Mouse (Mus musculus): ENCODE measurements around the gene Grk6. TPM values are rescaled to one million over a fixed set of nuclear protein-coding genes. Genes with fewer than 3 reads are reported as not detected.
A peak's percentile ranks its signal among the peaks of the same experiment; 100 is the strongest.

Grk6 gene
- polyA plus RNA-seq (2016; fragmentation: Nextera tagmentation; extraction: Ambion mirVana): 51.8 and 52.4 TPM in 2 replicates

DNA sequence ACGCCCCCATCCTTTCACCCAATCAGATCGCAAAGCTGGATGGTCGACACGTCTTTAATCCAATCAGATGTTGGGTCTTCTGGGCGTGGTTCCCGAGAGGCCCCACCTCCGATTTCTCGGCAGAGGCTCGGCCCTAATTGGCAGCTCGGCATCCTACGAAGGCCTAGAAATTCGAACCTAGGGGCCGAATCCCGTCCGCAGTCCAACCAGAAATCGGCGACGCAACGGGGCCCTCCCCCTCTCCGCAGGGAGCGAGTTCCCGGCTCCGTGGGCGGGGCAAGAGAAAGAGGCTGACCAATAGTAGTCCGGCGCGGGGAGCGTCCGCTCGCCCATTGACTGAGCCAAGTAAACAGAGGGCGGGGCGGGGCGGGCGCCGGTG, at the start of gene Grk6:
Gene Grk6 (plus strand): TSS at position 136 of the 379 bp plus-strand sequence.
- Histone ChIP-seq H3K4me3 (peak within 1 kb of the TSS; percentile 84), H3K4me1 (peaks cover 29% of the 10 kb centered on the region), H3K27me3 (replicated peaks) (no peaks in the 10 kb centered on the region), H3K4me2 (replicated peaks) (peak within 1 kb of the TSS; percentile 81), H3K9ac (peak within 1 kb of the TSS; percentile 96), H3K27ac (peak within 1 kb of the TSS; percentile 84), H3K9me3 (no peaks in the 10 kb centered on the region), H3K36me3 (peaks cover 8% of the 10 kb centered on the region)
- peak; percentile 95 for ATAC-seq (ENCODE audit: low FRiP score, low read depth)
- WGBS: under 1% methylated on average over 35 of the region's 35 CpGs

- 83% methylated on average over 1 of the region's 1 CpGs for WGBS
- no peak for ATAC-seq (ENCODE audit: low FRiP score, low read depth)
Observed at GRCm38 (mm10) chr13:55398088-55398487, 46.8 kb upstream of the Grk6 start, which contains the start of gene Slc34a1. Gene Slc34a1, plus strand, starts transcription at chr13:55398187.

DNA sequence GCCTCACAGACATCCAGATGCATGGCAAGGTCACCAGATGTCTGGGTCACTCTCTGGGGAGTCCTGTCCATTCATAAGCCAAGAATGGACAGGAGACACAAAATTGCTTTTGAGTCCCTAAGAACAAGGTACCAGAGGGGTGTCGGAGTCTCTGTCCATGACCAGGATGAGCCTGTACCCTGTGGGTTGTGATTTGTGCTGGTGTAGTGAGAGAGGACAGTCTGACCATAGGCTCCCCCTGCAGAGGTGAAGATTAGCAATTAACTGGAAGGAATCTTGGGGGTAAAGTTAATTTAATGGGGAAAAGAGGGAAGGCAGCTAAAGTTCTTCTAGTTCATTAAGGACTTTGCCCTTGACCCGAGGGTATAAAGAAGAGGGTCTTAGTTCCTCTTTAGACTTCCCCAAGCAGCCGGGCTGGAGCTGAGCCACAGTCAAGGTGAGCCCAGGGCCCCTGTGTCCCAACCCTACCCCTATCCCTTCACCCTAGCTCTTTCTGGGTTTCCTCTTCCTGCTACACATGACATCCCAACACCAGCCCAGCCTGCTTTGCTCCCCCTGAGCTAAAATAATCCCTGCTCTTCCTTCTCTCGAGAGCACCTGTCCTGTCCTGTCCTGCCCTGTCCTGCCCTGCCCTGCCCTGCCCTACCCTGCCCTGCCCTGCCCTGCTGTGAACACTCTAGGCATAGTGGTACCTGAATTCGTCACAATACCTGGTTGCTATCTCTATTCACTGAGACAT, 45.4 kb upstream of the Grk6 start:
- H3K4me2 ChIP-seq (replicated peaks): no peak overlapping the region
- no peaks in the 10 kb centered on the region for H3K4me1 ChIP-seq
- no peaks in the 10 kb centered on the region for H3K36me3 ChIP-seq
- H3K27ac ChIP-seq: no peak overlapping the region
- H3K4me3 ChIP-seq: no peak overlapping the region
- ATAC-seq (ENCODE audit: low FRiP score, low read depth): no peak
- 68% methylated on average over 5 of the region's 5 CpGs for WGBS
- 0 out of 2 replicates have a peak, but pooled peaks cover 8% of the 10 kb centered on the region for H3K27me3 ChIP-seq (replicated peaks)
- no peak overlapping the region for H3K9ac ChIP-seq
- H3K9me3 ChIP-seq: no peaks in the 10 kb centered on the region

More at GRCm38 (mm10) chr13:55398088-55398487, 46.8 kb upstream of the Grk6 start, which contains the start of gene Slc34a1:
- Histone ChIP-seq H3K4me1 (no peaks in the 10 kb centered on the region), H3K27ac (no peak within 1 kb of the TSS), H3K4me3 (no peak within 1 kb of the TSS), H3K4me2 (replicated peaks) (no peak within 1 kb of the TSS), H3K27me3 (replicated peaks) (0 out of 2 replicates have a peak, but pooled peaks cover 8% of the 10 kb centered on the region), H3K9me3 (no peaks in the 10 kb centered on the region), H3K36me3 (no peaks in the 10 kb centered on the region), H3K9ac (no peak within 1 kb of the TSS)

DNA sequence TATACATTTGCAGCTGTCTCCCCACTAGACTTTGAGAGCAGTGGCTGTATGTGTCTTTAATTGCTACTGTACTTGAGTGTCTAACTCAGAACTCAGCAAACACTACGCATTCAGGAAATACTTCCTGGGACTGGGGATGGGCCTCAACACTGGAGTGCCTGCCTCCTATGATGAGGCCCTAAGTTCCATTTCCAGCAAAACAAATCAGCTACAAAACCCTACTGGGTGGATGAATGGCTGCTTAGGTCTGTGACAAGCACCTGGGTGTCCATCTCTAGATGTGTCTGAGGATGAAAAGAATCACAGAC, 44.9 kb upstream of the Grk6 start:
- Histone ChIP-seq H3K9me3 (no peaks in the 10 kb centered on the region), H3K4me2 (replicated peaks) (no peak overlapping the region), H3K27ac (no peak overlapping the region), H3K9ac (no peak overlapping the region), H3K4me3 (no peak overlapping the region), H3K36me3 (no peaks in the 10 kb centered on the region), H3K4me1 (0 out of 2 replicates have a peak, but pooled peaks cover under 1% of the 10 kb centered on the region), H3K27me3 (replicated peaks) (0 out of 2 replicates have a peak, but pooled peaks cover 8% of the 10 kb centered on the region)
- 84% methylated on average over 1 of the region's 1 CpGs for WGBS
- ATAC-seq (ENCODE audit: low FRiP score, low read depth): no peak

GRCm38 (mm10) chr13:55403266-55403665, 41.6 kb upstream of the Grk6 start:
- H3K4me1 ChIP-seq: peaks cover 10% of the 10 kb centered on the region; the same call in 1 of the 2 replicates
- no peak overlapping the region for H3K27ac ChIP-seq
- H3K9me3 ChIP-seq: no peaks in the 10 kb centered on the region
- no peak overlapping the region for H3K4me2 ChIP-seq (replicated peaks)
- H3K36me3 ChIP-seq: no peaks in the 10 kb centered on the region
- 0 out of 2 replicates have a peak, but pooled peaks cover 8% of the 10 kb centered on the region for H3K27me3 ChIP-seq (replicated peaks)
- peak; percentile 49; the same call in 1 of the 2 replicates for ATAC-seq (ENCODE audit: low FRiP score, low read depth)
- no peak overlapping the region for H3K4me3 ChIP-seq
- no peak overlapping the region for H3K9ac ChIP-seq
- 69% methylated on average over 7 of the region's 7 CpGs for WGBS

DNA sequence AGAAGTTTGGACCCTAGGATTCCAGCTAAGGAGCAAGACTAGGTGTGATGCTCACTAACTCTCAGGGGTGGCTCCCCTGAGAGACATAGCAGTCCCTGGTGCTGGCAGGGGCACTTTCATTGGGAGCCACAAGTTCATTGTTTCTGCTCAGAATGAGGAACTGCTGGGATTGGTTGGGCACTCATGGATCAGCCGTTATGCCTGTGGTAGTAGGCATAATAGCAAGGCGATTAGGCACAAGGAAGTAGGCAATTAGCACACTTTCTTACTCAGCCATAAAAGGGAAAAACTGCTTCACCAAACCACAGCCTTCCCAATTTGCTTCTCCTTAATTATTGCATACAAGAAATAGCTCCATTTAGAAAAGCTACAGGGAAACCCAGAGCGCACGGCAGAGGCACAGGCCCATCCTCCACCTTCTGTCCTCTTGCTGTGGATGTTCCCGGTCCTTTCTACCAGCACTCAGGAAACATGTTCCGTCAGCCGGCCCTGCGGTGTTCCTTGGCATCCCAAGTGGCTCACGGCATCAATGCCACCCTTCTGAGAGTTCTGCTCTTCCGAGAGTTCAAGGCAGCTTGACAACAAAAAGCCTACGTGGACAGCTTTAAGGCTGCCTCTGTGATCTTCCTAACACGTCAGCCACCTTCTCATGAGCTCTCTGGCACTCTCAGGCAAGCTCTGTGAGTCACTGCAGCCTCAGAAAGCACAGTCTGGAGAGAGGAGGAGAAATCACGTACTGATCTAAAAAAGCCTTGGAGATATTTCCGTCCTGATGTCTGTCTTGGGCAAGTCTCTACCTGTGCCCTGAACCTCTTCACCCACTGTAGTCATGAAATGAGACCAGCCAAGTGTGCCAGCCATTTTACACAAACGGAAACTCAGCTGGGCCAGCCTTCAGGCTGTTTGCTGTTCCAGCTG, 40.7 kb upstream of the Grk6 start:
- WGBS: 64% methylated on average over 15 of the region's 15 CpGs
- Histone ChIP-seq H3K4me1 (peaks cover 10% of the 10 kb centered on the region; the same call in 1 of the 2 replicates), H3K9ac (no peak overlapping the region), H3K9me3 (no peaks in the 10 kb centered on the region), H3K4me2 (replicated peaks) (no peak overlapping the region), H3K36me3 (no peaks in the 10 kb centered on the region), H3K27ac (0 out of 2 replicates have a peak overlapping the region, but pooled peaks have one; percentile 18), H3K4me3 (no peak overlapping the region), H3K27me3 (replicated peaks) (0 out of 2 replicates have a peak, but pooled peaks cover 11% of the 10 kb centered on the region)
- ATAC-seq (ENCODE audit: low FRiP score, low read depth): no peak

DNA sequence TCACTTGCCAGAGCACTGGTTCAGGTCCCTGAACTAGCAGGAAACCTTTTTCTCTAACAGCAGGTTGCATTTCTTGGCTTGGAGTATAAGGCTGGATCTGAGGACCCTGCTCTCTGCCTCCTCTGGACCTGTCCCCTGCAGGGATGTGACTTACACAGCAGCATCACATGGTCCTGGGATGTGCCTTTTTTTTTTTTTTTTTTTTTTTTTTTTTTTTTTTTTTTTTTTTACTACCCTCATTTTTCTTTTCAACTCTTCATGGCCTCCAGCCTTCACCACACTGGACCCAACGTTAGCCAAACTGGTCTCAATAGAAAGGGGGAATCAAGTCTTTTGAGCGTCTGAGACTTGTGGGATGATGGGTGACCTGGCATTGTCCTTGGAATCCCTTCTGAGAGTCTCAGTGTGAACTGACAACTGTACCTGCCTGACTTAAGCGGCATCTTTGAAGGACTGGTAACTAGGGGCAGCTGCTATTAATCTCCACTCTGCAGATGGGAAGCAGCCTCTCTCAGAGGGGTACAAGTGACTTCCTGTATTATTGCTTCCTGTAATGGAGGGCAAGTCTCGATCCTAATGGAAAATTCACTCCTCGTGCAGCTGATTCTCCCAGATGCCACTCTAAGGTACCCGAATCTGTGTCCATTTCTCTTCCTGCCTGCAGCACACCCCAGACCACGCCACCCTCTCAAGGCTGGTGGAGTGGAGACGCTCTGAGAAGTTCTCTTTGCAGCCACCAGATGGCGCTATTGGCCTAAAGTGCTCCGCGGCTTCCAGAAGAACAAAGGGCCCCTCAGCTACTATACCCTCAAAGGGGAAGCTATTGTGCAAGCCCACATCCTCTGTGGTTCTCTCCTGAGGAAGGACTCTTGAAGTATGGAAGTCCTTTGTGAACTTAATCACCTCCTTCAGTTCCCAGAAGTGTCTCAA, 39.8 kb upstream of the Grk6 start:
- Histone ChIP-seq H3K4me3 (no peak overlapping the region), H3K4me2 (replicated peaks) (peak overlapping the region; percentile 33; the same call in 1 of the 2 replicates), H3K9me3 (no peaks in the 10 kb centered on the region), H3K36me3 (no peaks in the 10 kb centered on the region), H3K27ac (no peak overlapping the region), H3K4me1 (peaks cover 10% of the 10 kb centered on the region; the same call in 1 of the 2 replicates), H3K27me3 (replicated peaks) (0 out of 2 replicates have a peak, but pooled peaks cover 8% of the 10 kb centered on the region), H3K9ac (no peak overlapping the region; the same call in 1 of the 2 replicates)
- ATAC-seq (ENCODE audit: low FRiP score, low read depth): peak; percentile 90
- WGBS: 14% methylated on average over 11 of the region's 11 CpGs

DNA sequence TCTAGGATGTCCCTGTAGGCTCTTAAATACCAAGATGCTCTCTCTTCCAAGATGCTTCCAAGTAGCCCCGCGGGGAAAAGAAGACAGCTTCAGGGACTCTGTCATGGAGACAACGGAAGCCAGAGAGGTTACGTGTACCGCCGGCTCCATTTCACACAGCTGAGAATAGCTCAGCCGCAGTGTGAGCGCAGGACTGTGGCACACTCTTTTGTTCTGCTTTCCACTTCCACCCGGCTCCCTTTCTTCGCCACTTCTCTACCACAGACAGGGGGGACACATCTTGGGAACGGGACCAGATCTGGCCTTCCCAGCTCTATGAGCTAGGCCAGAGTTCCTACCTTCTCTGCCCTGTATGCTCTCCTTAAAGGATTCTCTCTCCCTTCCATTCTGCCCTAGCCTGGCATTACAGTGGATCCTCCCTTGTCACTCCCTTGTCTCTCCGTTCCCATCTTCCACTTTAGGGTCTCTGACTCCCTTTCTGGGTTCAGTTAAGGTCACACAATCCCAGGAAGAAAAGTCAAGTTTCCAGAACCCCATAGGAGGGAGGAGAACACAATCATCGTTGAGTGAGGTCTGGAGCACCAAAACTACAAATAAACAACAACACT, 39.0 kb upstream of the Grk6 start:
- 70% methylated on average over 13 of the region's 13 CpGs for WGBS
- H3K4me3 ChIP-seq: no peak overlapping the region

DNA sequence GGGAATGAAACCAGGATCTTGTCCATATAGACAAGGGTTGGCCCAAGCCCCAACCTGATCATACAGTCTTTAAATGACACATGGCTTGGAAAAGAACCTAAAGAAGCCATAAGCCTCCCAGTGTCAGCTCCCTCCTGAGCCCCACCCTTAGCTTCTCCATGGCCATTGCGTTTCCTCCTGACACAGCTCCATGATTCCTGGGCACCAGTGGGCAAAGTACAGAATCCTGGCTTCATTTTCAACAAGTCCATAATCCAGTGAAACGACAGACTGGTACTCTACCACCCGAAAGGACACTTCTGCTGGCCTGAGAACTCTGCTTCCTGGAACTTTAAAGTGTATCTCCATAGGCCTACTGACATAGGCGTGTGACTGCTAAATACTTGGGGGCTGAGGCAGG, 37.5 kb upstream of the Grk6 start:
- Histone ChIP-seq H3K9ac (no peak overlapping the region), H3K9me3 (no peaks in the 10 kb centered on the region), H3K4me1 (peaks cover 10% of the 10 kb centered on the region; the same call in 1 of the 2 replicates), H3K36me3 (no peaks in the 10 kb centered on the region), H3K27ac (no peak overlapping the region), H3K4me3 (no peak overlapping the region), H3K4me2 (replicated peaks) (no peak overlapping the region), H3K27me3 (replicated peaks) (0 out of 2 replicates have a peak, but pooled peaks cover 4% of the 10 kb centered on the region)
- ATAC-seq (ENCODE audit: low FRiP score, low read depth): no peak
- 84% methylated on average over 4 of the region's 4 CpGs for WGBS

More for the DNA sequence above, 39.0 kb upstream of the Grk6 start:
- H3K9ac ChIP-seq: no peak overlapping the region; the same call in 1 of the 2 replicates
- peak; percentile 43 for ATAC-seq (ENCODE audit: low FRiP score, low read depth)
- no peaks in the 10 kb centered on the region for H3K36me3 ChIP-seq
- H3K9me3 ChIP-seq: no peaks in the 10 kb centered on the region
- 0 out of 2 replicates have a peak, but pooled peaks cover 4% of the 10 kb centered on the region for H3K27me3 ChIP-seq (replicated peaks)
- no peak overlapping the region; the same call in 1 of the 2 replicates for H3K4me2 ChIP-seq (replicated peaks)
- peaks cover 10% of the 10 kb centered on the region; the same call in 1 of the 2 replicates for H3K4me1 ChIP-seq
- no peak overlapping the region for H3K27ac ChIP-seq

GRCm38 (mm10) chr13:55408546-55409120, 36.2 kb upstream of the Grk6 start:
- no peak overlapping the region for H3K9ac ChIP-seq
- WGBS: 86% methylated on average over 19 of the region's 19 CpGs
- ATAC-seq (ENCODE audit: low FRiP score, low read depth): no peak
- no peak overlapping the region for H3K27ac ChIP-seq
- H3K4me2 ChIP-seq (replicated peaks): no peak overlapping the region
- H3K27me3 ChIP-seq (replicated peaks): peaks cover 4% of the 10 kb centered on the region; the same call in 1 of the 2 replicates
- H3K4me3 ChIP-seq: no peak overlapping the region
- H3K4me1 ChIP-seq: peaks cover 10% of the 10 kb centered on the region; the same call in 1 of the 2 replicates
- H3K36me3 ChIP-seq: no peaks in the 10 kb centered on the region
- no peaks in the 10 kb centered on the region for H3K9me3 ChIP-seq
